Mouse (Mus musculus) megakaryocyte-erythroid progenitor cell, adult 5-6 weeks (primary cell): ENCODE results near the gene Gnl1. TPM values are rescaled to one million over a fixed set of nuclear protein-coding genes. Genes with fewer than 3 reads are reported as not detected.

Source experiments
- ATAC-seq: replicated peaks from 2 replicates; pipeline ENCODE4 v1.8.0; 2016; ENCODE audit warnings: mild to moderate bottlenecking, inconsistent platforms; ENCODE audit not compliant: severe bottlenecking, poor library complexity, low FRiP score, low TSS enrichment
- total RNA-seq, 2 experiments: library from RNA; stranded (forward) in 1 of 2; stranded (reverse) in 1 of 2; fragments of 200-1000, 215-1000 nt in 1 of 2; fragments of >200 nt in 1 of 2; fragmentation: Nextera tagmentation in 1 of 2; gene quantifications; 2 replicates each; pipeline ENCODE4 v1.2.3; 2014 to 2017

The Gnl1 gene
- 27.1 and 28.2 TPM in 2 replicates for total RNA-seq (2014; fragmentation: Nextera tagmentation)
- total RNA-seq (2017), result 13.8 and 16.3 TPM in 2 replicates

DNA sequence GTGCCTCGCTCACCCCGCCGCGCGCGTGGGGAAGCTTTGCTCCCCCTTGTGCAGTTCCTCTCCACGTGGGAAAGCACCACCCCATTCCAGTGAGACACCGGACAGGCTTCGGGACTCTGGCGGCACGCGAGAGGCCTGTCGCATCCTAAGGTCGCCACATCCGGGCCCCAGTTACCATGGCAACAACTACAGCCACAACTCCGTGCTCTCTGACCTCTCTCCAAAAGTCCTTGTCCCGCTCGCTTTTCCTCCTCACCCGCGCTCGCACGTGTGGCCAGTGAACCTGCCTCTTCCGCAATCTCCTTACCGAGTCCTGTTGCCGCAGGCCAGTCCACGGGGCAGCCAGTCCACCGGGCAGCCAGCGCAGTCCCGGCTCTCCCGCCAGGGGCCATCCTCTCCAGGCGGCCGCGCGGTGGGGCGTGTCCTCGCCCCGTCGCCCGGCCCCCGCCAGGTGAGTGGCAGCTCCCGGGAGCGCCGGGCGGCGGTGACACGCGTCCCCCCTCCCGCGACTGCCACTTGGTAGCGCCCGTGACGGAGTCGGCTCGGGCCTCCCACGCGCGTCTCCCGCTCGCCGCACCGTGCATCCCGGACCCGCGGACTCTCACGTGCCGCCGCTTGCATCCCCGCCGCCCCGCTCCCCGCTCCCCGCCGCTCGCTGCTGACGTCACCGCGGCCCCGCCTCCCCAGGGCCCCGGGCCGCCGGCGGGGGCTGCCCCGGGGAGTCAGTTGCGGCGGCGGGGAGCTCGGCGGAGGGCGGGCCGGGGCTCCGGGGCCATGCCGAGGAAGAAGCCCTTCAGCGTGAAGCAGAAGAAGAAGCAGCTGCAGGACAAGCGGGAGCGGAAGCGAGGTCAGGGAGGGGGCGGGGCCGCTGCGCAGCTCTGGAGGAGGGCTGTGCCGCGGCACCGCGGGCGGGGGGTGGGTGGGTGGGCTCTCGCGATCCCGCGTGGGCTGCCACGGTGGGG is at the start of gene Gnl1, which contains the start of gene Prr3:
TSS of gene Gnl1 (plus strand) at position 451 of the 962 bp plus-strand sequence.
TSS of gene Prr3 (minus strand) at position 836 of the 962 bp plus-strand sequence.
- ATAC-seq, result peak; percentile 81

DNA sequence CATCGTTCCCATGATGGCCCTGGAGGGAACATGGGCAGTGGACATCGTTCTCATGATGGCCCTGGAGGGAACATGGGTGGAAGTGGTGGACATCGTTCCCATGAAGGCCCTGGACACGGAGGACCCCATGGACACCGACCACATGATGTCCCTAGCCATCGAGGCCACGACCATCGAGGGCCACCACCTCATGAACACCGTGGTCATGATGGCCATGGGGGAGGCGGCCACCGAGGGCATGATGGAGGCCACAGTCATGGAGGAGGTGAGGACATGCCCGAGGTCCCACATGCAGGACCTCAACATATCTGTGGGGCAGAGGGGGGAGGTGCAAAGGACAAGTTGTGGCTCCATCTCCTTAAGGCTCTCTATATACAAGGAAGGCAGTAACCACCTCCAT is 49.0 kb upstream of the Gnl1 start:
- ATAC-seq, result no peak

DNA sequence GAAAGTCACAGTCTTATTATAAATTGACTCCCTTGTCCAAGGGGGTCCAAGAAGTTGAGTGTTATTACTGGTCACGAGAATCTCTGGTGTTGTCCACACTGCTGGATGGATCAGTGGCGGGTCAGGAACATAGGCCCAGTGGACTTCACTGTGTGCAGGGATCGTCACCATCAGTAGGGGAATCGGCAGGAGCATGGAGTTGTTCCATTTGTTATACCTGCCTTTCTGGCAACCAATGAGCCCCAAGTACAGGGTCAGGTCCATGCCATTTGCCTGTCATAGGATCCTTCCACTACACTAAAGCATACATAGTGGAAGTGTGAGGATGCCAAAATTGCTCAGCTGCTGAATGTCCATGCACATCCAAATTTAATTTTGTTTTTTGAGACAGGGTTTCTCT is 47.0 kb upstream of the Gnl1 start:
- ATAC-seq, result no peak

DNA sequence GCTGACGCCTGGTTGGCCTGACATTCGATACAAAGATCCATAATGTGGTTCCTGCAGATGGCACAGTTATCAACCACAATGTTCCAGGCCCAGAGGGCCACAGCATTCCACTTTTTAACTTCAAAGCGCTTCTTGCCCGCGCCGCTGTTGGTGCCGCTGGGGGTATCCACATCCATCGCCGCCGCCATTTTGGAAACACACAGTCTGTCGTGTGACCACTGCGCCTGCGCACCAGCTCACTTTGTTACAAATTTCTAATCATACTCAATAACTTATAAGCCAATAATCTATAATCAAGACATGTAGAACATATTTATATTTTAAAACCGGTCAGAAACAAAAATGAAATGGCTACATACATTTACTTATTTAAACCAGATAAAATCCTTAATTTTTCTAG is 43.9 kb upstream of the Gnl1 start:
- peak; percentile 78 for ATAC-seq

DNA sequence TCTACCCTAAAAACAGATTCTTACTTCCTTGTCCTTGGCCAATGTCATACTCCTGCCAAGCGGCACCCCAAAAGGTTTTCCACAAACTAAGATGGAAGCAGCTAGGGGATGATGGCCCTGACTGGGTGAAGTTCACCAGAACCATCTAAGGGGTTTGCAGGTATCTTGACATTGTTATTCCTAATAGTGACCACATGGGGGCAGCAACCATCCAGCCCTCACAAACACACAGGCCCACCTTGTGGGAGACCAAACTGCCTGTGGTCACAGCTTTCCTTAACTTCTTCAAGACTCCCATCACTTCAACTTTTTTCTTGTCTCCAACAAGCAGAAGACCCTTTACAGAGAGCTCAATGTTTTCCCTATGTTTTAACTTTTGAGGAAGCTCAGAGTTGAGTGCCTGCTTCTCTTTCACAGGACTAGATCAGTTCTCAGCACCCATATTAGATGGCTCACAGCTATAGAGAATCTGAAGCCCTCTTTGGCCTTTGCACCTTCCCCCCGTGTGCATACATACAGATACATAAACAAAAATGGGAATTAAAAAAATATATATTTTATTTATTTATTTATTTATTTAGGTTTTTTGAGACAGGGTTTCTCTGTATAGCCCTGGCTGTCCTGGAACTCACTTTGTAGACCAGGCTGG is 41.8 kb upstream of the Gnl1 start:
- ATAC-seq, result peak; percentile 86

DNA sequence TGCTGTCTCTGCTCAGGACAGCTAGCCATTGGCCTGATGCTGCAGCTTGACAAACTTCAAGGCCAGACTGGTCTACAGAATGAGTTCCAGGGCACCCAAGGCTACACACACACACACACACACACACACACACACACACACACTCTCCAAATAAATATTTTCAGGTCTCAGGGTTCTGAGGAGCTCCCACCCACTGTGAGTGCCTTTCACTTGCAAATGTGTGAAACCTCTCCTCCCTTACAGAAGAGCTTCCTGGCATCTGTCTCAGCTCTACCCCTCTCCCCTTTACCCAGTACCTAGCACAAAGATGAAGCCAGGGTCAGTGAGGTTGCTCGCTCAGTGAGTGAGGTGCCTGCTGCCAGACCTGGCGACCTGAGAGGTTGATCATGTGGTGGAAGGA is 40.5 kb upstream of the Gnl1 start:
- ATAC-seq, result no peak

DNA sequence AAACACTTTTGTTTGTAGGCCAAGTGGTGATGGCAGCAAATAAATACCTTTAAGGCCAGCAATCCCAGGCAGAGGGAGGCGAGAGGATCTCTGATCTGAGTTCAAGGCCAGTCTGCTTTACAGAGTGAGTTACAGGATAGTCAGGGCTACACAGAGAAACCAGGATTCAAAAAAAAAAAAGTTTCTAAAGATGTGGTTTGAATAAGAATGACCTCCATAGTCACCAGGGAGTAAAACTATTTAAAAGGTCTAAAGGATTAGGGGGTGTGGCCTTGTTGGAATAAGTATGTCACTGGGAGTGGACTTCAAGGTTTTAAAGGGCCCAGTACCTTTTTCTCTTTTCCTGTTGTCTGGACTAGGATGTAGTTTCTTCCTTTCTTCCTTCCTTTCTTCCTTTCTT is 39.7 kb upstream of the Gnl1 start:
- ATAC-seq, result no peak

DNA sequence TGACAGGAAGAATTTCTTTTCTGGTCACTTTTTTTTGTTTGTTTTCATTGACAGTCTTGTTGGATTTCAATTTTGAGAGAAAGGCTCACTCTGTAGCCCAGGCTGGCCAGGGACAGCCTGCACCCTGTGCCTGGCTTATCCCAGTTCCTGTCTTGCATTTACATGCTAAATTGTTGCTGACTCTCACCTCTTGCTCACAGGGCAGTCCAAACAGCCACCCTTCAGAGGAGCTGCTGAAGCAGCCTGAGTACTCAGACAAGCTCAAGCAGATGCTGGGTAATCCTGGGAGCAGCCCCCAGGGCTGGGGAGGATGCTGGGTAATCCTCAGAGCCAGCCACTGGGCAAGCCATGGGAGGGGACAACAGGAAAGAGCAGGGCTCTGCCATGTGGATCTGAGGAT is 28.7 kb upstream of the Gnl1 start:
- ATAC-seq, result 0 out of 2 replicates have a peak, but pooled peaks have one; percentile 14

DNA sequence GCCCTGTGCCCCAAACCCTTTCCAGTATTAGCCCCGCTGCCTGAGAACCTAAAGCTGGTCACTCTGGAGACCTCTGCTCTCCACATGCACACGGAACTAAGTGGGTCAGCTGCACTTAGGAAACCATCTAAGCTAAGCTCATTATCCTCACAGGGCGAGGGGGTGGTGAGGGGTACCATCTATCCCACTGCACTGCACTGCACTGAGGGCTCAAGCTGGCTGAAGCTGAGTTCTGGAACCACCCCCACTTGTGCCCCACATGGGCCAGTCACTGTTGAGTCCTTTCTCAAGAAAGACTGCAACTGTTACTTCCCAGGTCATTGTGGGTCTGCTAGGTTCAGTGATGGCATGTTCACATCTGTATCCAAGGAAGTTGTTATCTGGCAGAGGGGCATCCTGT is 27.1 kb upstream of the Gnl1 start:
- ATAC-seq, result peak; percentile 27; the same call in 1 of the 2 replicates

DNA sequence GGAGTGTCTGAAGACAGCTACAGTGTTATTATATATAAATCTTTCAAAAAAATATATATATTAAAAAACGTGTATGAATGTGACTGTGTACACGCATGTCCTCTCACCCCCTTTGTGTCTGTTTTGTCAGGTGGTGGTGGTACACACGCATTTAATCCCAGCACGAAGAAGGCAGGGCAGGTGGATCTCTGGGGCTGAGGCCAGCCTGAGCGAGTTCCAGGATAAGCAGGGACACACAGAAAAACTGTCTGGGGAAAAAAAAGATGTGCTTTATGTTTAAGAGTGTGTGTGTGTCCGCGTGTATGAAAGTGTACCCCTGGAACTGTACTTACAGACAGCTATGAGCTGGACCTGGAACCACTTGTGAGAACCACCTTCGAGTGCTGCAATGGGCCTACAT is 25.0 kb upstream of the Gnl1 start:
- ATAC-seq, result no peak

DNA sequence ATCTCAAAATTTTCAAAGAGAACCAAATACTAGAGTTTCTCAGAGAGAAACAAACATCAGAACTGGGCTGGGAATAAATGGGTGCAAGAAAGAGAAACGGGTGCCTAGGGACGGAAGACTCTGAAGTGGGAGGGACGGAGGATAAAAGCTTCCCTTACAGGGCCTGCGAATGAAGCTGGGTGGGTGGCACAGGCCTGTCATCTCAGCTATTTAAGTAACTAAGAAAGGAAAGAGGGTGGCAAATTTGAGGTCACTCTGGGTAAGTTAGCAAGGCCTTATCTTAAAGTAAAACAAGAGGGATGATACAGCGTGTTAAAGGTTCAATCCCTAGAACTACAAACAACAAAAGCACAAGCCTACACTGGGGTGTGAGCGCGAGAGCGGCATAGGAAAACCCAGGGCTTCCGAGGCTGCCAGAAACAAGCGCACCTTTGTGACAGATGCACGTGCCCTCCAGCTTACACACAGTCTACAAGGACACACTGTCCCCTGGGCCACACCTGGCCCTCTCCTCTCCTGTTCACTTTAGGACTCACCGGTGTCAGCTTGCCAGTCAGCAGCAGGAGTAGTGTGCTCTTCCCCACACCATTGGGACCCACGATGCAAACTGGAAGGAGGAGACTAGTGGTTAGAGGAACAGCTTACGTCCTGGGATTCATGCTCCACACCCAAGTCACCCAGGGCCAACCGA is 21.0 kb upstream of the Gnl1 start:
- ATAC-seq, result no peak

DNA sequence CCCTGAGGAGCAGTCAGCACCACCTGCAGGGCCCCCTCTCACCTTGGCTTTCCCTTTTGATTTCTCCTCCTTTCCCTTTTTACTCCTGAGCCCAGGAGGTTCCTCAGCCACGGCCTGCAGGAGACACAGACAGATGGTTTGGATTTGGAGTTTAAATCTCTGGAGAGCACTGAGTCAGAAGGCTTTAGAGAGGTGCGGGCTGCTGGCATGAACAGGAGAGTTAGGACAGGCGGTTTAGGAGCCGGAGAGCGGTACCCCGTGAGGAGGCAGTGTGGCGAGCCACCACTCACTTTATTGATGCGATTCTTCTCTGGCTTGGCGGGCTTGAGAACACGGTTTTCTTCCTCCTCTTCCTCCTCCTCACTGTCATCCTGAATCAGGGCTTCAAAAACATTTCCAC is 16.4 kb upstream of the Gnl1 start:
- ATAC-seq, result no peak

DNA sequence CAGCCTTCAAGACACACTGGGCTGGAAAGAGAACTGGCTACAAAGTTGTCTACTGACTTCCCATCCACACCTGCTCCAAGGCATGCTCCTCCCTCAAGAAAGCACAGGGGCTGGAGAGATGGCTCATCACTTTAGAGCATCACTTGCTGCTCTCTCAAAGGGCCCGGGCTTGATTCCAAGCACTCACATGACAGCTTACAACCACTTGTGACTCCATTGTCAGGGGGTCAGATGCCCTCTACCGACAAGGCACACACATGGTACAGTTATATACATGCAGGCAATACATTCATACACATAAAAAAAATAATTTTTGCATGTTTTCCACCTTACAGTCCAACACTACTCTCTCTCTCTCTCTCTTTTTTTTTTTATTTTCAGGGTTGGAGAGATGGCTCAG is 12.0 kb upstream of the Gnl1 start:
- ATAC-seq, result no peak

DNA sequence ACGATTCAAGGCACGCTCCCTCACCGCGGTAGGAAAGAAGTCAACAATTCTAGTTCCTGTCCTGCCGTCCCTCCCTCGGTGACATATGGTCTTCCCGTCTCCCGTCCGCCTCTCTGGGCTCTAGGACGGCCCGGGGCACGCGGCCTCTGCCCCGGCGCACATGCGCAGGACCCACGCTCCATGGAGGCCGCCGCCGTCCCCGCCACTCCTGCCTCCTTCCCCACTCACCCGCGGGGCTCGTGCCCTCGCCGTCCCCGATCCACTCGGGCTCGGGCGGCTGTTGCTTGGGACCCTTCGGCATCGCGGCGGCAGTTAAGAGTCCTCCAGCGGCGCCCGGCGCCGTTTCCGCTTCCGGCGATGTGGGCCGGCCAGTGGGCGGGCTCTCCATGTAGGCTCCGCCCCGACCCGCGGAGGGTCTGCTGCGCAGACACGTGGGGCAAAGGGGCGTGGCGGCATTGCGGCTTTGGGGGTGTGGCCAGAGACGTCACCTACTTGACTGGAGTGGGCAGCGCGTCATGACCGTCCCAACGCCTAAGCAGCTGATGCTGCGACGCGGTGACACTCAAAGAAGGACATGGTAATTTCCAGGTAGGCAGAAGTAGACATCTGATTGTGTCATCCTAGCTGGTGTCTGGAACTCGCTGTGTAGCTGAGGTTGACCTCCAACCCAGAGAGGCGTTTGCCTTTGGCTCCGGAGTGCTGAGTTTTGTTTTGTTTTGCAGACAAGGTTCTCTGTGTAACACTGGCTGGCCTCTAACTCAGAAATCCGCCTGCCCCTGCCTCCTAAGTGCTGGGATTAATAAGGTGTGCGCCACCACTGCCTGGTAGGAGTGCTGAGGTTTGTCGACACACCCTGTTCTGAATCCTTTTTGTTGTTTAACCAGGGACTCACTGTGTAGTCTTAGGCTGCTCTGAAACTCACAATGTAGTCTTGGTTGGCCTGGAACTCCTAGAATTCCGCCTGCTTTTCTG is 9.9 kb upstream of the Gnl1 start, which contains the start of gene Abcf1:
TSS of gene Abcf1 (minus strand) at position 344 of the 972 bp plus-strand sequence.
- ATAC-seq, result peak; percentile 94

DNA sequence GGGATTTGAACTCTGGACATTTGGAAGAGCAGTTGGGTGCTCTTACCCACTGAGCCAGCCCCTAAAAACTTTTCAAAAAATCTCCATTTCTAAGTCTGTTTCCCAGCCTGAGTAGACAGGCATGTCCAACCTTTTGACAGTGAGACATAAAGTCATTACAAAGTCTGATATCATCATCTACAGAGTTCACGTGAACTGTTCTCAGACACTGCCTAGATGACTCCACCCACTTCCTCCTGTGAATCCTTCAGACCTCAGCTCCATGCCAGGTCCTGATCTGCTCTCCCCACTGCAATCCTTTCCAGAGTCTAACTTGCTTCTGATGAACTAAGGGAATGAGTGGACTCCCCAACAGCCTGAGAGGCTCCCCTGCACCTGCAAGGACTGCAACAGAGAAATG is 7.5 kb upstream of the Gnl1 start:
- no peak for ATAC-seq

DNA sequence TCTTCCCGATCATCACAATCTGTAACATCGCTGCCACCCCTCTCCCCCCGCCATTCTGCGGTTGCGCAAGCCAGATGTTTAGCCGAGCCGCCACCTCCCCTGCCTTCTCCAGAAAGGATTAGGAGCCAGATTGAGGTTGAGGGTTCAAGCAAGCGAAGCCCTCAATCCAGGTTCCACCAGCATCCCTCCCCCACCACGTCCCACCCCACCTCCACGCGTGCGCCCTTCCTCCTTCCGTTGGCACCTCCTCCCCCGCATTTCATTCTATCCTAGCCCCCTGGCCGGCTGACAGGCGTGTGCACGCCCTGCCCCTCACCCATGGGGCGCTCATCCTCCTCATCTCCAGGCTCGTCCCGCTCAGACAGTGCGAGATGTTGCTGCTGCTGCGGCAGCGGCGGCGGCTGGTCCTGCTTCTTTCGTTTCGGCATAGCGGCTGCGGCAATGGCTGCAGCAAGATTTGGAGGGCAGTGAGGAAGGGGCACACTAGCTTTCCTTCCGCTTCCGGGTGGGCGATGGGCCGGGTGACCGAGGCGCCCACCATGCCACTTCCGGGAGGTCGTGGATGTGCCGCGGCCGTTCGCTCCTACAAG is 745 bp upstream of the Gnl1 start:
- peak; percentile 1; the same call in 1 of the 2 replicates for ATAC-seq

DNA sequence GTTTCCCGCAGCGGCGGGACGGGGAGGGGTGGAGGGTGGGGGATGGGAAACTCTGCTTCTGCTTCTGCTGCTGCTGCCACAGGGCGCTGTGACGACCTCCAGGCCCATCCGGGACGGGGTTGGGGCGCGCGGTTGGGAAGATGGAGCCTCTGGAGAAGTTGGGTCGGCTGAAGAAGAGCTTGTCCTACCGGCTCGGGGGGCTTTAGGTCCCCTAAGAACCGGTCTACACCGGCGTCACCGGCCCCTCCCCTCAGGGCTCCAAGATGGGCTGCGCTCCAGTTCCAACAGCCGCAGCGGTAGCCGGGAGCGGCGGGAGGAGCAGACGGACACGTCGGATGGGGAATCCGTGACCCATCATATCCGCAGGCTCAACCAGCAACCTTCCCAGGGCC is 708 bp downstream of the Gnl1 start:
- ATAC-seq, result no peak

DNA sequence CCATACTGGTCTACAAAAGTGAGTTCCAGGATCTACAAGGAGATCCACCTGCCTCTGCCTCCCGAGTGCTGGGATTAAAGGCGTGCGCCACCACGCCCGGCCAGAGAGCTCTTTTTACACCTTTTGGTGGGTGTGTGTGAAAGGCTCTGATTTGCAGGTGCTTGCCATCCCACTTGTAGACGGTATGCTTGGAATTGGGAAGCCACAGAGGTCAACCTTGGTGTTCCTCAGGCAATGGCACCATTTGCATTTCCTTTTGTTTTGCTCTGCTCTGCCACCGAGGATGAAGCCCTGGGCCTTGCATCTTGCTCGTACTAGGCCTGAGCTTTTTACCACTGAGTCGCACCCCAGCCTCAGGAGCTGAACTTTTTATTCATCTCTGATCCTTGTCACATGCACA is 2.1 kb downstream of the Gnl1 start:
- ATAC-seq, result no peak
